Mouse (Mus musculus) MN1 (cell line): ENCODE data around the gene Ice2.
A peak's percentile ranks its signal among the peaks of the same experiment; 100 is the strongest.

Experiments used
- DNase-seq: peaks from one replicate; pipeline ENCODE4 v3.0.0-alpha.2; 2016; ENCODE audit warnings: low spot score

The Ice2 gene

GRCm38 (mm10) chr9:69397760-69398452 lies at the start of gene Ice2:
Ice2 (plus strand) TSS chr9:69397906.
- peak; percentile 82 for DNase-seq

DNA sequence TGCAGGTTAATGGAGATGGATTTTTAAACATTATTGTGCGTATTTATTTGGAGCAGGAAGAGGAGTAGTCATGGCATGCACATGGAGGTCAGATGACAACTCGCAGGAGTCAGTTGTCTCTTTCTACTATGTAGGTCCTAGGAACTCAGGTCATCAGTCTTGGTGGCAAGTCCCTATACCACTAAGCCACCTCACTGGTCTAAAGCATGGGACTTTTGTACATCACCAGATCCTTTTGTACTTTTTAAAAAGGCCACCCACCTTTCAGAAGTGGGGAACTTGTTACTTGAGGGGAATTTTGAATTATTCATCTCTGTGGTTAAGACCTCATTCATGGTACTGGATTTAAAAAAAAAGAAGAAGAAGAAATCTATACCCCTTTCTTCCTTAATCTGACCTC lies 48.2 kb upstream of the Ice2 start:
- no peak for DNase-seq

GRCm38 (mm10) chr9:69354228-69354627 lies 43.5 kb upstream of the Ice2 start:
- no peak for DNase-seq

GRCm38 (mm10) chr9:69357834-69358233 lies 39.9 kb upstream of the Ice2 start:
- DNase-seq, result peak; percentile 65

DNA sequence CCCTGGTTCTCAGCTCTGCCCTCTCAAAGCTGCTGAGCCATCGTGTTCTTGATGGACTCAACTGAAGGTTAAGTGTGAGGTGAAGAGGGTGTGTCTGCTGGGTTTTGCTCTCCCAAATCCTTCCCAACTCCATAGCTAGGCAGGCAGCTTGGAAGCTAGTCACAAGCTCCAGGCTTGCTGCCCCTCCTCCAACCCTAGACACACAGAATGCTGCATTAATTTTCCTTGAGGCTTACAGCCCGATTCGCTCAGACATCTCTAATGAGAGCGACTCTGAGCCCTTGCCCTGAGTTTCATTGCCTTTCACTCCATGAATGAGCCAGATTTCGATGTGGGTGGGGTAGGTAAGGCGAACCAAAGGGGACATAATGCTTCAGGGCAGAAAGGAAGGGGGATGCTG lies 38.9 kb upstream of the Ice2 start:
- no peak for DNase-seq

DNA sequence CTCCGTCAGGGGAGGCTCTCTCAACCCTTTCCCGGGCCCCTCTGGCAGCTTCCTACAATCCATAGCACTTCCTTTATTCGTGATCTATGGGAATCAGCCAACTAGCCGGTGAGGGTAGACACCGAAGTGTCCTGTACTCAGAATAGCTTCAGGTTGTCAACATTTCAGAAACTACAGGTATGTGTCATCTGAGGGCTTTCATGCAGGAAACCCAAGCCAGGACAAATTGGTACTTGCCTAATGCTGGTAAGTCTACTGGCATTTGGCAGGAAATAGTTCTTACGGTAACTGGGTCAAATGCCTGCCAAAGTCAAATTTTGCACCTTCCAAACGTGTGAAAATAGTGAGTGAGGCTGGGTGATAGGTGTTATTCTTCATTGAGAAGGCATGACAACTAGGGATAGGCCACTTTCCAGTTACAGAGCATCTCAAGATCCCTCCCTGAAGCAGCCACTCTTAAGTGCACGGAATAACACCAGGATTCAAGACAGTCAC lies 35.7 kb upstream of the Ice2 start:
- no peak for DNase-seq

DNA sequence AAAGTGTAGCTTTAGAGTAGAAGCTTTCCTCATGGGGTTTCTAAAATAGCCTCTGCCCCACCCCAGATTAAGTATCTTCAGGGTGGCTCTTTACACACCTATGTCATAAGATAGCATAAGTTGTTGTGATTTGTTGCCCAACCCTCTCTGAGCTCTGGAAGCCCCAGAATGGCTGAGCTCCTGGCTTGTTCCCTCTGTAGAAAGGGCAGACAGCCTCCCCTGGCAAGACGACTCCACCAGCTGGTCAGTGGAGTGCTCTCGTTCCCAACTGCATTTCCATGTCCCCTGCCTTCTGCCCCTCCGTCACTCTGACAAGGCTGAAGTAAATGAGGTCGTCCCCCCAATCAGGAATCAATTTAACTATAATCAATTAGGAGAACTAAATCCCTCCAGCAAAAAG lies 34.9 kb upstream of the Ice2 start:
- no peak for DNase-seq

- DNase-seq, result no peak
Observed at GRCm38 (mm10) chr9:69364117-69364516, 33.6 kb upstream of the Ice2 start.

DNA sequence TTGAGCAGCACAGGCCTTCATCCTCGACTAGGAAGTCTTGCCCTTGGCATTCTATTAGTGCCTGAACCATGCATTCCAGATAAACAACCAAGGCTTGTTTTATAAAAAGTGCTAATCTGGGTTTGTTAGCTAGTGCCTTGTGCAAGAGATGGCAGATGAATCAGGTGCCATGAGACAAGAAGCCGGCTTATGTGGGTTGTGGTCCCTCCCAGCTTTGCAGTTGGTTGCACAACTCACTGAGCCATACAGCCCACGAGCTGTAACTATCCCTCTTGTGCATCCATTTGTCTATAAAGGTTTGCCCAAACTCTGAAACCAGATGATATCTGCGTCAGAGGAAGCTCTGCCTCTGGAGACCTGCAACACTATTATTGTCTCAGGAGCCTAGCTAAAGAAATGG lies 30.7 kb upstream of the Ice2 start:
- DNase-seq, result no peak

GRCm38 (mm10) chr9:69368071-69368470 lies 29.6 kb upstream of the Ice2 start:
- peak; percentile 25 for DNase-seq

DNA sequence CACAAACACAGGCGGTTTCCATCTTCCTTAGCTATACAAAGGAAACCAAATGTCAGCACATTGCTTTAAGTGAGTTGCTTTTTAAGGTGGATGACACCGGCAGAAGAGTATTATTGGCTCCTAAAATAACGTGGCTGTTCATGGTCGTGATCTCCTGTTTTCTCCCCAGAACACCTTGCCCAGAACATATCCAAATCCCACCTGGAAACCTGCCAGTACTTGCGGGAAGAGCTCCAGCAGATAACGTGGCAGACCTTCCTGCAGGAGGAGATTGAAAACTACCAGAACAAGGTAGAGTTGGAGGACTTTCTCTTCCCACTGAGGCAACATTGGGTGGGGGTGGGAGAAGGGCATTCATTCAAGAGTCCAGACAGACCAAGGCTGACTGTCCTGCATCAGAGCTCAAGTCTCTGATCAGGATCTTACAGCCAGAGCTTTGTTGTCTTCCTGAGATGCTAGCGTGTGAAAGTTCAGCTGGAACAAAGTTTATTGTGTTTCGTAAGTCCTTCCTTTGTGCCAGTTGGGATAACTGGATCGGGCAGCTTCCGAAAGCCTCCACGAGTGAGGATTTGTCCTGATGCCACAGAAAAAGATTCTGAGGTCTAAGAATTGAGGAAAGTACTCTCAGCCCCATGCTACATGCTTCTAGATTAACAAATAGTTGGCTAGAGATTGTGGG lies 26.5 kb upstream of the Ice2 start:
- no peak for DNase-seq

- DNase-seq, result no peak
Observed at GRCm38 (mm10) chr9:69372871-69373270, 24.8 kb upstream of the Ice2 start.

GRCm38 (mm10) chr9:69376982-69377653 lies 20.6 kb upstream of the Ice2 start:
- no peak for DNase-seq

DNA sequence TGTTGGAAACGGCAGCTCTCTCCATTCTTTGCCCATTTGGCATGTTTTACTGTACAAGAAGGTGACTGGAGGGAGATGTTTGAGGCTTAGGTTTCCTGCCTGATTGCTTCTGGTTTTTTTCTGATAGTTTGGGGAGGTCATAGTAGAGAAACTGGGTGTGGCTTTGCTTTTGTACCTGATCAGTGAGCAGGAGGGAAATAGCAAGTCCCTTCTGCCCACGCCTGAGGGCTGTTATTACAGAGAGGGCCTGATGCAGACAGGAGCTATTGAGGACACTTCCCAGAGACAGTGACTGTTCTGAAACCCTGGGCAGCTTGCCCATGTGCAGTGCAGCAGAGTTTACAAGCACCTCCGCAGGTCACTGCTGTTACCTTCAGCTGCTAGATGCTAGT lies 20.1 kb upstream of the Ice2 start:
- DNase-seq, result no peak

GRCm38 (mm10) chr9:69380546-69380945 lies 17.2 kb upstream of the Ice2 start:
- DNase-seq, result no peak

DNA sequence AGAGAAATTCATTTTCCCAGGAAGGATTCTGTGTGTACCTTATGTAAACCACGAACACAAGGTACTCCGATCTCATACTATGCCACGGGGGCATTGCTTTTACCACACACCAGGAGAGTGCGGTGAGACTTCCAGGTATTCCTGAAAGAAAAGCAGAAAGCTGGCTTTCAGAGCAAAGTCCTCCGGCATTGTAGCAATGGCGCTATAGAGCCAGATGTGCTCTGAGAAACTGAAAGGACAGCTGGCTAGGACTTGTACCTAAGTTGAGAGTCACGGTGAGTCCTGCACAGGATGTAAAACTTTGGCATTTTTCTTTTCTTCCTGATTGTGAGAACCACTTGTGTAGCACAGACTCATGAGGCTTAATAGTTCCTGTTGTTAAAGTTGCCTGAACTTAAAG lies 16.0 kb upstream of the Ice2 start:
- no peak for DNase-seq

GRCm38 (mm10) chr9:69384475-69384874 lies 13.2 kb upstream of the Ice2 start:
- DNase-seq, result no peak

GRCm38 (mm10) chr9:69384905-69385304 lies 12.8 kb upstream of the Ice2 start:
- no peak for DNase-seq

GRCm38 (mm10) chr9:69387296-69387695 lies 10.4 kb upstream of the Ice2 start:
- DNase-seq, result no peak

GRCm38 (mm10) chr9:69390631-69391030 lies 7.1 kb upstream of the Ice2 start:
- no peak for DNase-seq

DNA sequence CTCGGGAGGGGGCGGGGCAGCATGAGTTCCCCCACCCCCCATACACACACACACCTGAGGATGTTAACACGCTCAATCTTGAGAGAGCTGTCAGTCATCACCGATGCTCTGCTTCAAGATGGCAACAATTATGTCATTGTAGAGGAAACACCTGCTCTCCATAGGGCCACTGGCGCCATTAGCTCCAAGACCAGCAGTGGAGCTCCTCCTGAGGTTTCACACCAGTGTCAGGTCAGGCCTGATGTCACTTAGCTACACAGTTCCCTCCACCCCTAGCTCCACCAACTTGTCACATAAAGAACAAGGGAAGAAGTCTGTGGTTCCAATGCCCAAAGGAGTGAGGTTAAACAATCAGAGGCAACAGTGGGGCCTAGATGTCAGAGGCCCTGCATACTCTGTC lies 3.5 kb upstream of the Ice2 start:
- no peak for DNase-seq

GRCm38 (mm10) chr9:69397432-69397759 lies 310 bp upstream of the Ice2 start:
- DNase-seq, result no peak

DNA sequence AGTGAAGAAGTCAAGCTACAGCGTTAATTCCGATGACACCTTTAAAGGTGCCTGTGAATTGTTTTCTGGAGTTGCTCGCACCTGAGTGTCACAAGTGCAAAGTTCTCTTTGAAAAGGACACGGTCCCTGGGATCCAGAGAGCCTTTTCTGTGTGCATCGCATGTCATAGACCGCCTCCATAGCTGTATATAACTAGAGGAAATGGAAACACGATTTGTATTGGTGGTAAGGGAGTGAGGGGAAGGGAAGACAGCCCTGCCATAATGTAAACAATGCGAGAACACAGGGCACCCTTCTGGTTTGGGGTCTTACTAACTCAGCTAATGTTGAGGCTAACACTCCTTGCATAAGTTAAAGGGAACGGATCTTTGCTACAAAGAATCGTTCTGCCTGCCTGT lies 746 bp downstream of the Ice2 start:
- DNase-seq, result no peak
